Mouse (Mus musculus): Measurements from ENCODE around the gene Otp.

Otp gene

GRCm38 (mm10) chr13:94874039-94874425 lies 1.4 kb upstream of the Otp start:
- DNase-seq (ENCODE audit: low read depth, low spot score), result no peak

GRCm38 (mm10) chr13:94874656-94875395 lies 576 bp upstream of the Otp start:
- no peak for DNase-seq (ENCODE audit: low read depth, low spot score)

- no peak for DNase-seq (ENCODE audit: low read depth, low spot score)
Observed at GRCm38 (mm10) chr13:94876286-94877210, 1.1 kb downstream of the Otp start.

- no peak for DNase-seq (ENCODE audit: low read depth, low spot score)
Observed at GRCm38 (mm10) chr13:94877211-94877590, 1.8 kb downstream of the Otp start.

GRCm38 (mm10) chr13:94877991-94878745 lies 2.8 kb downstream of the Otp start:
- no peak for DNase-seq (ENCODE audit: low read depth, low spot score)

- DNase-seq (ENCODE audit: low read depth, low spot score), result no peak
Observed at GRCm38 (mm10) chr13:94881201-94881600, 5.8 kb downstream of the Otp start.

GRCm38 (mm10) chr13:94882221-94882620 lies 6.8 kb downstream of the Otp start:
- no peak for DNase-seq (ENCODE audit: low read depth, low spot score)

- no peak for DNase-seq (ENCODE audit: low read depth, low spot score)
Observed at GRCm38 (mm10) chr13:94882711-94883145, 7.3 kb downstream of the Otp start.

- no peak for DNase-seq (ENCODE audit: low read depth, low spot score)
Observed at GRCm38 (mm10) chr13:94883163-94883965, 8.0 kb downstream of the Otp start.

- no peak for DNase-seq (ENCODE audit: low read depth, low spot score)
Observed at GRCm38 (mm10) chr13:94883966-94884960, 8.9 kb downstream of the Otp start.

GRCm38 (mm10) chr13:94885291-94886235 lies 10.2 kb downstream of the Otp start:
- no peak for DNase-seq (ENCODE audit: low read depth, low spot score)

- DNase-seq (ENCODE audit: low read depth, low spot score), result no peak
Observed at GRCm38 (mm10) chr13:94907841-94908240, 32.4 kb downstream of the Otp start.

- DNase-seq (ENCODE audit: low read depth, low spot score), result no peak
Observed at GRCm38 (mm10) chr13:94912961-94913360, 37.6 kb downstream of the Otp start.

- no peak for DNase-seq (ENCODE audit: low read depth, low spot score)
Observed at GRCm38 (mm10) chr13:94915654-94916053, 40.3 kb downstream of the Otp start.

GRCm38 (mm10) chr13:94928086-94928485 lies 52.7 kb downstream of the Otp start:
- no peak for DNase-seq (ENCODE audit: low read depth, low spot score)
